Mouse (Mus musculus) heart, embryonic 10.5 days (tissue): ENCODE measurements around the gene E2f4. TPM values are rescaled to one million over a fixed set of nuclear protein-coding genes. Genes with fewer than 3 reads are reported as not detected.
"Not testable (repeated sequence)": the region's sequence is repeated elsewhere in the genome, so short reads cannot be mapped to it uniquely, and the experiment has no call there.

Experiments used
- DNase-seq: peaks from one replicate; pipeline ENCODE4 v3.0.0-alpha.2; 2017; ENCODE audit warnings: low spot score
- H3K27ac ChIP-seq: fragments of 300-500 bp; sonication (generic); 2 replicates; pipeline ENCODE4 v1.5.1; 2016; ENCODE audit warnings: mild to moderate bottlenecking
- H3K27me3 ChIP-seq: fragments of 300-500 bp; sonication (generic); 2 replicates; pipeline ENCODE4 v1.6.1; 2016; ENCODE audit warnings: mild to moderate bottlenecking; ENCODE audit not compliant: poor library complexity, insufficient read depth, severe bottlenecking
- H3K36me3 ChIP-seq: fragments of 300-500 bp; sonication (generic); 2 replicates; pipeline ENCODE4 v1.6.1; 2016; ENCODE audit warnings: mild to moderate bottlenecking, moderate library complexity
- H3K4me1 ChIP-seq: fragments of 300-500 bp; sonication (generic); 2 replicates; pipeline ENCODE4 v1.6.1; 2016; ENCODE audit warnings: mild to moderate bottlenecking
- H3K4me3 ChIP-seq: fragments of 300-500 bp; sonication (generic); 2 replicates; pipeline ENCODE4 v1.5.1; 2016; ENCODE audit warnings: mild to moderate bottlenecking, moderate library complexity
- H3K9me3 ChIP-seq: fragments of 300-500 bp; sonication (generic); 2 replicates; pipeline ENCODE4 v1.6.1; 2016; ENCODE audit warnings: mild to moderate bottlenecking, moderate library complexity
- WGBS: fragments of 180-500 bp; shearing (Covaris S2); methylation state at CpG from one replicate; pipeline ENCODE4 v1.1.7; 2016; 5-methylcytosine and 5-hydroxymethylcytosine counted together
- polyA plus RNA-seq: library from polyadenylated mRNA; unstranded; fragments of >200 nt; fragmentation: Nextera tagmentation; extraction: Ambion mirVana; gene quantifications from 2 replicates; pipeline ENCODE4 v1.2.1, GENCODE M21; 2016

The E2f4 gene
- polyA plus RNA-seq, 1 experiment from 2014 or later, result 114 TPM

GRCm38 (mm10) chr8:105290554-105291314 is 6.7 kb upstream of the E2f4 start:
- H3K4me1 ChIP-seq, result peaks cover 37% of the 10 kb centered on the region
- DNase-seq, result peak; percentile 93
- no peaks in the 10 kb centered on the region for H3K9me3 ChIP-seq
- no peak overlapping the region for H3K27ac ChIP-seq
- H3K36me3 ChIP-seq, result no peaks in the 10 kb centered on the region
- H3K27me3 ChIP-seq, result peaks cover 51% of the 10 kb centered on the region
- 8% methylated on average over 31 of the region's 31 CpGs for WGBS
- peak overlapping the region; percentile 66 for H3K4me3 ChIP-seq

GRCm38 (mm10) chr8:105291364-105291763 is 6.1 kb upstream of the E2f4 start:
- not testable (repeated sequence) for DNase-seq, H3K36me3 ChIP-seq, H3K27ac ChIP-seq, H3K4me3 ChIP-seq, H3K9me3 ChIP-seq
- peaks cover 40% of the 10 kb centered on the region for H3K4me1 ChIP-seq
- H3K27me3 ChIP-seq, result peaks cover 50% of the 10 kb centered on the region
- WGBS, result 77% methylated on average over 8 of the region's 8 CpGs

GRCm38 (mm10) chr8:105291802-105292201 is 5.7 kb upstream of the E2f4 start:
- Histone ChIP-seq H3K27me3 (peaks cover 45% of the 10 kb centered on the region), H3K4me1 (peaks cover 43% of the 10 kb centered on the region)
- not testable (repeated sequence) for H3K27ac ChIP-seq, DNase-seq, H3K9me3 ChIP-seq, H3K4me3 ChIP-seq, H3K36me3 ChIP-seq
- WGBS, result 60% methylated on average over 3 of the region's 3 CpGs

GRCm38 (mm10) chr8:105292471-105292870 is 5.0 kb upstream of the E2f4 start:
- WGBS, result 74% methylated on average over 7 of the region's 7 CpGs
- H3K36me3 ChIP-seq, result no peaks in the 10 kb centered on the region

GRCm38 (mm10) chr8:105293405-105293804 is 4.1 kb upstream of the E2f4 start:
- H3K4me3 ChIP-seq, result no peak overlapping the region
- no peak for DNase-seq

More at GRCm38 (mm10) chr8:105292471-105292870, 5.0 kb upstream of the E2f4 start:
- no peak overlapping the region for H3K4me3 ChIP-seq
- H3K27me3 ChIP-seq, result peaks cover 44% of the 10 kb centered on the region
- peaks cover 47% of the 10 kb centered on the region for H3K4me1 ChIP-seq
- no peaks in the 10 kb centered on the region for H3K9me3 ChIP-seq
- no peak overlapping the region for H3K27ac ChIP-seq
- no peak for DNase-seq

GRCm38 (mm10) chr8:105294776-105295175 is 2.7 kb upstream of the E2f4 start:
- 66% methylated on average over 9 of the region's 9 CpGs for WGBS
- H3K36me3 ChIP-seq, result peaks cover 12% of the 10 kb centered on the region
- H3K4me1 ChIP-seq, result peaks cover 47% of the 10 kb centered on the region
- H3K4me3 ChIP-seq, result peak overlapping the region; percentile 42
- H3K27me3 ChIP-seq, result peaks cover 42% of the 10 kb centered on the region
- no peak for DNase-seq
- no peaks in the 10 kb centered on the region for H3K9me3 ChIP-seq
- no peak overlapping the region for H3K27ac ChIP-seq

More at GRCm38 (mm10) chr8:105293405-105293804, 4.1 kb upstream of the E2f4 start:
- no peaks in the 10 kb centered on the region for H3K9me3 ChIP-seq
- H3K27ac ChIP-seq, result no peak overlapping the region
- peaks cover 51% of the 10 kb centered on the region for H3K4me1 ChIP-seq
- WGBS, result 59% methylated on average over 19 of the region's 19 CpGs
- peaks cover 44% of the 10 kb centered on the region for H3K27me3 ChIP-seq
- 0 out of 2 replicates have a peak, but pooled peaks cover 2% of the 10 kb centered on the region for H3K36me3 ChIP-seq

GRCm38 (mm10) chr8:105295256-105295655 is 2.2 kb upstream of the E2f4 start:
- Histone ChIP-seq H3K27me3 (peaks cover 37% of the 10 kb centered on the region), H3K4me3 (peak overlapping the region; percentile 42), H3K36me3 (peaks cover 17% of the 10 kb centered on the region), H3K27ac (peak overlapping the region; percentile 64), H3K9me3 (no peaks in the 10 kb centered on the region), H3K4me1 (peaks cover 47% of the 10 kb centered on the region)
- DNase-seq, result no peak
- 58% methylated on average over 11 of the region's 11 CpGs for WGBS

- H3K27me3 ChIP-seq, result peaks cover 31% of the 10 kb centered on the region
- H3K36me3 ChIP-seq, result peaks cover 25% of the 10 kb centered on the region
- H3K9me3 ChIP-seq, result no peaks in the 10 kb centered on the region
- H3K27ac ChIP-seq, result peak within 1 kb of the TSS; percentile 90
- DNase-seq, result no peak
- H3K4me1 ChIP-seq, result peaks cover 41% of the 10 kb centered on the region
- 53% methylated on average over 11 of the region's 11 CpGs for WGBS
- peak within 1 kb of the TSS; percentile 78 for H3K4me3 ChIP-seq
Measured at GRCm38 (mm10) chr8:105295895-105296573, 1.4 kb upstream of the E2f4 start, which contains the start of gene Exoc3l. TSS of gene Exoc3l (minus strand) at chr8:105296101.

GRCm38 (mm10) chr8:105298351-105299252 is 1.1 kb downstream of the E2f4 start:
- Histone ChIP-seq H3K36me3 (peaks cover 49% of the 10 kb centered on the region), H3K9me3 (no peaks in the 10 kb centered on the region), H3K4me1 (peaks cover 39% of the 10 kb centered on the region), H3K4me3 (peak overlapping the region; percentile 78), H3K27ac (peak overlapping the region; percentile 90), H3K27me3 (peaks cover 19% of the 10 kb centered on the region)
- WGBS, result 53% methylated on average over 18 of the region's 18 CpGs
- DNase-seq, result peak; percentile 75

GRCm38 (mm10) chr8:105299962-105300361 is 2.5 kb downstream of the E2f4 start:
- H3K4me1 ChIP-seq, result peaks cover 50% of the 10 kb centered on the region
- H3K27me3 ChIP-seq, result peaks cover 11% of the 10 kb centered on the region
- no peak for DNase-seq
- peaks cover 62% of the 10 kb centered on the region for H3K36me3 ChIP-seq
- WGBS, result 86% methylated on average over 8 of the region's 8 CpGs
- H3K27ac ChIP-seq, result no peak overlapping the region
- no peaks in the 10 kb centered on the region for H3K9me3 ChIP-seq
- H3K4me3 ChIP-seq, result peak overlapping the region; percentile 0; the same call in 1 of the 2 replicates

- no peak for DNase-seq
- Histone ChIP-seq H3K27ac (no peak overlapping the region), H3K36me3 (peaks cover 78% of the 10 kb centered on the region), H3K9me3 (no peaks in the 10 kb centered on the region), H3K4me3 (no peak overlapping the region), H3K4me1 (peaks cover 52% of the 10 kb centered on the region), H3K27me3 (no peaks in the 10 kb centered on the region)
- 90% methylated on average over 8 of the region's 8 CpGs for WGBS
Measured at GRCm38 (mm10) chr8:105303396-105303795, 5.9 kb downstream of the E2f4 start.

- H3K4me1 ChIP-seq, result peaks cover 47% of the 10 kb centered on the region
- 78% methylated on average over 9 of the region's 9 CpGs for WGBS
- no peak for DNase-seq
- no peaks in the 10 kb centered on the region for H3K9me3 ChIP-seq
- H3K27ac ChIP-seq, result peak overlapping the region; percentile 56; the same call in 1 of the 2 replicates
- H3K36me3 ChIP-seq, result peaks cover 78% of the 10 kb centered on the region
- H3K4me3 ChIP-seq, result no peak overlapping the region
- no peaks in the 10 kb centered on the region for H3K27me3 ChIP-seq
Measured at GRCm38 (mm10) chr8:105303874-105304273, 6.4 kb downstream of the E2f4 start.
